Mouse (Mus musculus) splenic B cell, adult 2 months (primary cell): Measurements from ENCODE around the gene Kcna7.

Experiments
- DNase-seq: peaks from one replicate; pipeline ENCODE4 v3.0.0-alpha.2; 2011; ENCODE audit warnings: low read depth, low spot score
- H3K27me3 ChIP-seq: 2 replicates; pipeline ENCODE4 v1.6.1; 2012; ENCODE audit warnings: mild to moderate bottlenecking, low read length, moderate library complexity, mixed read lengths; ENCODE audit not compliant: control insufficient read depth, poor library complexity, insufficient read depth, severe bottlenecking
- H3K36me3 ChIP-seq: 2 replicates; pipeline ENCODE4 v1.6.1; 2012; ENCODE audit warnings: mild to moderate bottlenecking, low read length, moderate library complexity, mixed read lengths; ENCODE audit not compliant: control insufficient read depth, poor library complexity, insufficient read depth, severe bottlenecking

The Kcna7 gene

GRCm38 (mm10) chr7:45433835-45434202 lies 28.4 kb downstream of the Kcna7 start:
- DNase-seq = no peak
- no peaks in the 10 kb centered on the region for H3K27me3 ChIP-seq
- H3K36me3 ChIP-seq = peaks cover 3% of the 10 kb centered on the region; the same call in 1 of the 2 replicates

- DNase-seq = peak; percentile 100
- peaks cover 3% of the 10 kb centered on the region; the same call in 1 of the 2 replicates for H3K36me3 ChIP-seq
- H3K27me3 ChIP-seq = no peaks in the 10 kb centered on the region
Measured at GRCm38 (mm10) chr7:45434203-45435015, 29.0 kb downstream of the Kcna7 start, which contains the start of gene Gys1. Gys1 (plus strand) TSS chr7:45434844.

- H3K36me3 ChIP-seq = peaks cover 3% of the 10 kb centered on the region; the same call in 1 of the 2 replicates
- no peak for DNase-seq
- H3K27me3 ChIP-seq = no peaks in the 10 kb centered on the region
Measured at GRCm38 (mm10) chr7:45435038-45435437, 29.6 kb downstream of the Kcna7 start.

- no peaks in the 10 kb centered on the region for H3K27me3 ChIP-seq
- no peak for DNase-seq
- H3K36me3 ChIP-seq = no peaks in the 10 kb centered on the region
Measured at GRCm38 (mm10) chr7:45436444-45436843, 31.0 kb downstream of the Kcna7 start.

- Histone ChIP-seq H3K36me3 (no peaks in the 10 kb centered on the region), H3K27me3 (no peaks in the 10 kb centered on the region)
- no peak for DNase-seq
Measured at GRCm38 (mm10) chr7:45437046-45437445, 31.6 kb downstream of the Kcna7 start.

GRCm38 (mm10) chr7:45437521-45438276 lies 32.2 kb downstream of the Kcna7 start, which contains the start of gene Ruvbl2:
Ruvbl2 (minus strand) TSS chr7:45438096.
- Histone ChIP-seq H3K27me3 (no peaks in the 10 kb centered on the region), H3K36me3 (no peaks in the 10 kb centered on the region)
- DNase-seq = no peak

GRCm38 (mm10) chr7:45443526-45444420 lies 38.3 kb downstream of the Kcna7 start:
- Histone ChIP-seq H3K27me3 (no peaks in the 10 kb centered on the region), H3K36me3 (no peaks in the 10 kb centered on the region; the same call in 1 of the 2 replicates)
- DNase-seq = no peak

GRCm38 (mm10) chr7:45446589-45446988 lies 41.1 kb downstream of the Kcna7 start:
- H3K36me3 ChIP-seq = no peaks in the 10 kb centered on the region; the same call in 1 of the 2 replicates

GRCm38 (mm10) chr7:45447325-45447990 lies 42.0 kb downstream of the Kcna7 start:
- DNase-seq = peak; percentile 60
- Histone ChIP-seq H3K27me3 (no peaks in the 10 kb centered on the region), H3K36me3 (no peaks in the 10 kb centered on the region; the same call in 1 of the 2 replicates)

More at GRCm38 (mm10) chr7:45446589-45446988, 41.1 kb downstream of the Kcna7 start:
- DNase-seq = no peak
- H3K27me3 ChIP-seq = no peaks in the 10 kb centered on the region

- no peak for DNase-seq
- H3K27me3 ChIP-seq = no peaks in the 10 kb centered on the region
- H3K36me3 ChIP-seq = no peaks in the 10 kb centered on the region
Measured at GRCm38 (mm10) chr7:45449974-45450373, 44.5 kb downstream of the Kcna7 start.

- Histone ChIP-seq H3K27me3 (no peaks in the 10 kb centered on the region), H3K36me3 (no peaks in the 10 kb centered on the region)
- peak; percentile 93 for DNase-seq
Measured at GRCm38 (mm10) chr7:45451344-45451982, 46.0 kb downstream of the Kcna7 start.

GRCm38 (mm10) chr7:45454971-45455370 lies 49.5 kb downstream of the Kcna7 start:
- H3K36me3 ChIP-seq = peaks cover 10% of the 10 kb centered on the region
- H3K27me3 ChIP-seq = no peaks in the 10 kb centered on the region
- DNase-seq = no peak

GRCm38 (mm10) chr7:45455932-45456696 lies 50.7 kb downstream of the Kcna7 start:
- H3K27me3 ChIP-seq = no peaks in the 10 kb centered on the region
- DNase-seq = no peak

More at GRCm38 (mm10) chr7:45455932-45456696, 50.7 kb downstream of the Kcna7 start:
- H3K36me3 ChIP-seq = peaks cover 10% of the 10 kb centered on the region
